Mouse (Mus musculus): ENCODE results near the gene Serhl. TPM values are rescaled to one million over a fixed set of nuclear protein-coding genes. Genes with fewer than 3 reads are reported as not detected.
A peak's percentile ranks its signal among the peaks of the same experiment; 100 is the strongest.

Gene Serhl
- polyA plus RNA-seq, 1 experiment: 133 TPM

GRCm38 (mm10) chr15:83155672-83156419 lies 66.5 kb downstream of the Serhl start:
- 75% methylated on average over 6 of the region's 6 CpGs for WGBS
- TF ChIP-seq CTCF (IDR thresholded peaks at IDR 0.05; ENCODE audit: extremely low read depth, insufficient read length, insufficient replicate concordance, low read depth, low read length) (no peak), POLR2A (IDR thresholded peaks at IDR 0.05; ENCODE audit: low read depth, low read length) (no peak)
- H3K27ac ChIP-seq (ENCODE audit: insufficient read depth, low read depth, low read length): peak overlapping the region; percentile 38
- H3K27me3 ChIP-seq (ENCODE audit: control insufficient read depth, insufficient read depth, low read length): no peaks in the 10 kb centered on the region
- peaks cover 56% of the 10 kb centered on the region for H3K36me3 ChIP-seq (ENCODE audit: control insufficient read depth, insufficient read depth, low read length)
- H3K4me1 ChIP-seq (ENCODE audit: control insufficient read depth, insufficient read depth, insufficient read length, low read length): no peaks in the 10 kb centered on the region; the same call in 1 of the 2 replicates
- no peak overlapping the region for H3K4me3 ChIP-seq (ENCODE audit: low read depth, low read length)

GRCm38 (mm10) chr15:83156929-83157666 lies 67.8 kb downstream of the Serhl start:
- peaks cover 2% of the 10 kb centered on the region for H3K4me1 ChIP-seq (ENCODE audit: control insufficient read depth, insufficient read depth, insufficient read length, low read length)
- TF ChIP-seq CTCF (IDR thresholded peaks at IDR 0.05; ENCODE audit: extremely low read depth, insufficient read length, insufficient replicate concordance, low read depth, low read length) (peak; percentile 76), POLR2A (IDR thresholded peaks at IDR 0.05; ENCODE audit: low read depth, low read length) (0 out of 2 replicates have a peak, but pooled peaks have one; percentile 19)
- H3K27me3 ChIP-seq (ENCODE audit: control insufficient read depth, insufficient read depth, low read length): no peaks in the 10 kb centered on the region
- 74% methylated on average over 11 of the region's 11 CpGs for WGBS
- H3K27ac ChIP-seq (ENCODE audit: insufficient read depth, low read depth, low read length): no peak overlapping the region
- no peak overlapping the region for H3K4me3 ChIP-seq (ENCODE audit: low read depth, low read length)
- H3K36me3 ChIP-seq (ENCODE audit: control insufficient read depth, insufficient read depth, low read length): peaks cover 69% of the 10 kb centered on the region

GRCm38 (mm10) chr15:83157667-83158064 lies 68.4 kb downstream of the Serhl start:
- no peak for TF ChIP-seq POLR2A (IDR thresholded peaks at IDR 0.05; ENCODE audit: low read depth, low read length)
- TF ChIP-seq CTCF (IDR thresholded peaks at IDR 0.05; ENCODE audit: extremely low read depth, insufficient read length, insufficient replicate concordance, low read depth, low read length): no peak
- WGBS: 97% methylated on average over 6 of the region's 6 CpGs
- peaks cover 75% of the 10 kb centered on the region for H3K36me3 ChIP-seq (ENCODE audit: control insufficient read depth, insufficient read depth, low read length)
- H3K27me3 ChIP-seq (ENCODE audit: control insufficient read depth, insufficient read depth, low read length): no peaks in the 10 kb centered on the region
- H3K4me1 ChIP-seq (ENCODE audit: control insufficient read depth, insufficient read depth, insufficient read length, low read length): peaks cover 7% of the 10 kb centered on the region
- no peak overlapping the region for H3K27ac ChIP-seq (ENCODE audit: insufficient read depth, low read depth, low read length)
- H3K4me3 ChIP-seq (ENCODE audit: low read depth, low read length): no peak overlapping the region

- no peak overlapping the region for H3K27ac ChIP-seq (ENCODE audit: insufficient read depth, low read depth, low read length)
Observed at GRCm38 (mm10) chr15:83158587-83159160, 69.4 kb downstream of the Serhl start.

GRCm38 (mm10) chr15:83159823-83160222 lies 70.5 kb downstream of the Serhl start:
- H3K27me3 ChIP-seq (ENCODE audit: control insufficient read depth, insufficient read depth, low read length): no peaks in the 10 kb centered on the region
- TF ChIP-seq CTCF (IDR thresholded peaks at IDR 0.05; ENCODE audit: extremely low read depth, insufficient read length, insufficient replicate concordance, low read depth, low read length): no peak
- TF ChIP-seq POLR2A (IDR thresholded peaks at IDR 0.05; ENCODE audit: low read depth, low read length): no peak
- peaks cover 71% of the 10 kb centered on the region for H3K36me3 ChIP-seq (ENCODE audit: control insufficient read depth, insufficient read depth, low read length)
- H3K4me1 ChIP-seq (ENCODE audit: control insufficient read depth, insufficient read depth, insufficient read length, low read length): peaks cover 13% of the 10 kb centered on the region
- WGBS: 93% methylated on average over 9 of the region's 9 CpGs
- H3K27ac ChIP-seq (ENCODE audit: insufficient read depth, low read depth, low read length): no peak overlapping the region
- H3K4me3 ChIP-seq (ENCODE audit: low read depth, low read length): no peak overlapping the region

More at GRCm38 (mm10) chr15:83158587-83159160, 69.4 kb downstream of the Serhl start:
- Histone ChIP-seq H3K27me3 (ENCODE audit: control insufficient read depth, insufficient read depth, low read length) (no peaks in the 10 kb centered on the region), H3K4me1 (ENCODE audit: control insufficient read depth, insufficient read depth, insufficient read length, low read length) (peaks cover 9% of the 10 kb centered on the region), H3K36me3 (ENCODE audit: control insufficient read depth, insufficient read depth, low read length) (peaks cover 75% of the 10 kb centered on the region), H3K4me3 (ENCODE audit: low read depth, low read length) (no peak overlapping the region)
- no peak for TF ChIP-seq CTCF (IDR thresholded peaks at IDR 0.05; ENCODE audit: extremely low read depth, insufficient read length, insufficient replicate concordance, low read depth, low read length)
- no peak for TF ChIP-seq POLR2A (IDR thresholded peaks at IDR 0.05; ENCODE audit: low read depth, low read length)
- WGBS: 88% methylated on average over 7 of the region's 7 CpGs

GRCm38 (mm10) chr15:83160561-83160960 lies 71.3 kb downstream of the Serhl start:
- Histone ChIP-seq H3K36me3 (ENCODE audit: control insufficient read depth, insufficient read depth, low read length) (peaks cover 68% of the 10 kb centered on the region), H3K4me1 (ENCODE audit: control insufficient read depth, insufficient read depth, insufficient read length, low read length) (peaks cover 16% of the 10 kb centered on the region), H3K27ac (ENCODE audit: insufficient read depth, low read depth, low read length) (no peak overlapping the region), H3K4me3 (ENCODE audit: low read depth, low read length) (no peak overlapping the region), H3K27me3 (ENCODE audit: control insufficient read depth, insufficient read depth, low read length) (no peaks in the 10 kb centered on the region)
- TF ChIP-seq CTCF (IDR thresholded peaks at IDR 0.05; ENCODE audit: extremely low read depth, insufficient read length, insufficient replicate concordance, low read depth, low read length) (no peak), POLR2A (IDR thresholded peaks at IDR 0.05; ENCODE audit: low read depth, low read length) (no peak)
- WGBS: 92% methylated on average over 4 of the region's 4 CpGs

Measured in small intestine, adult 2 months (tissue).